Mouse (Mus musculus) liver, adult 2 months (tissue): ENCODE results near the gene Rorb. TPM values are rescaled to one million over a fixed set of nuclear protein-coding genes. Genes with fewer than 3 reads are reported as not detected.

Source experiments
- DNase-seq: peaks from one replicate; pipeline ENCODE4 v3.0.0-alpha.2; 2011; ENCODE audit warnings: low read depth, low spot score; ENCODE audit errors: extremely low read depth
- H3K27ac ChIP-seq: fragments of 200-500 bp; replicated peaks from 2 replicates; pipeline ENCODE4 v1.5.1; 2012; ENCODE audit warnings: low read depth, mild to moderate bottlenecking, control low read depth, inconsistent platforms, low read length; ENCODE audit not compliant: insufficient read depth
- H3K27me3 ChIP-seq: fragments of 200-500 bp; 2 replicates; pipeline ENCODE4 v1.6.1; 2012; ENCODE audit warnings: mild to moderate bottlenecking, moderate library complexity, low read length, inconsistent platforms; ENCODE audit not compliant: control insufficient read depth, insufficient read depth
- H3K36me3 ChIP-seq: fragments of 200-500 bp; 2 replicates; pipeline ENCODE4 v1.6.1; 2012; ENCODE audit warnings: low read length, inconsistent platforms; ENCODE audit not compliant: control insufficient read depth, insufficient read depth
- H3K4me1 ChIP-seq: fragments of 200-500 bp; 2 replicates; pipeline ENCODE4 v1.6.1; 2011; ENCODE audit warnings: low read length; ENCODE audit not compliant: control insufficient read depth, insufficient read depth
- H3K4me3 ChIP-seq: fragments of 200-500 bp; 2 replicates; pipeline ENCODE4 v1.5.1; 2011; ENCODE audit warnings: low read depth, mild to moderate bottlenecking, control low read depth, low read length, moderate library complexity; ENCODE audit not compliant: insufficient read depth
- H3K79me2 ChIP-seq: fragments of 200-500 bp; 2 replicates; pipeline ENCODE4 v1.6.1; 2012; ENCODE audit warnings: inconsistent platforms, mild to moderate bottlenecking, low read length, moderate library complexity; ENCODE audit not compliant: control insufficient read depth, insufficient read depth
- H3K9ac ChIP-seq: fragments of 200-500 bp; 2 replicates; pipeline ENCODE4 v1.6.1; 2012; ENCODE audit warnings: low read depth, mild to moderate bottlenecking, control low read depth, inconsistent platforms, low read length
- CTCF ChIP-seq: fragments of 200-500 bp; IDR thresholded peaks from 2 replicates; pipeline ENCODE4 v1.5.1; 2011; ENCODE audit warnings: low read depth, low read length, control low read depth
- POLR2A ChIP-seq: fragments of 200-500 bp; IDR thresholded peaks from 2 replicates; pipeline ENCODE4 v1.6.1; 2011; ENCODE audit warnings: low read length, control low read depth; ENCODE audit not compliant: insufficient read depth; ENCODE audit errors: extremely low read depth
- WGBS: fragments of 180-500 bp; shearing (Covaris S2); methylation state at CpG from one replicate; pipeline ENCODE4 v1.1.7; 2018; 5-methylcytosine and 5-hydroxymethylcytosine counted together
- polyA plus RNA-seq: library from polyadenylated mRNA; depleted of rRNA; stranded (reverse); fragments of >200 nt; gene quantifications from 2 replicates; pipeline ENCODE4 v1.2.3, GENCODE M21; 2012
- total RNA-seq: library from RNA; depleted of rRNA; stranded (reverse); fragments of >200 nt; gene quantifications from 2 replicates; pipeline ENCODE4 v1.2.3, GENCODE M21; 2014

Gene Rorb
- total and polyA plus RNA-seq, 2 experiments: not detected

- Histone ChIP-seq H3K4me3 (no peak overlapping the region), H3K4me1 (no peaks in the 10 kb centered on the region), H3K79me2 (no peaks in the 10 kb centered on the region), H3K9ac (no peak overlapping the region), H3K27ac (no peak overlapping the region), H3K27me3 (no peaks in the 10 kb centered on the region), H3K36me3 (no peaks in the 10 kb centered on the region)
- WGBS: 85% methylated on average over 1 of the region's 1 CpGs
- DNase-seq: no peak
- TF ChIP-seq CTCF: no peak
- no peak for TF ChIP-seq POLR2A
Measured at GRCm38 (mm10) chr19:18889632-18890031, 221.4 kb downstream of the Rorb start.

- no peaks in the 10 kb centered on the region for H3K4me1 ChIP-seq
- no peak for TF ChIP-seq CTCF
- TF ChIP-seq POLR2A: no peak
- no peak overlapping the region for H3K4me3 ChIP-seq
- H3K36me3 ChIP-seq: no peaks in the 10 kb centered on the region
- no peaks in the 10 kb centered on the region for H3K79me2 ChIP-seq
- no peak overlapping the region for H3K9ac ChIP-seq
- H3K27me3 ChIP-seq: no peaks in the 10 kb centered on the region
- no peak overlapping the region for H3K27ac ChIP-seq
- WGBS: 39% methylated on average over 11 of the region's 11 CpGs
- no peak for DNase-seq
Measured at GRCm38 (mm10) chr19:18889117-18889627, 221.8 kb downstream of the Rorb start.

GRCm38 (mm10) chr19:18888491-18889116 is 222.4 kb downstream of the Rorb start:
- no peaks in the 10 kb centered on the region for H3K36me3 ChIP-seq
- no peak overlapping the region for H3K4me3 ChIP-seq
- H3K4me1 ChIP-seq: no peaks in the 10 kb centered on the region
- H3K27ac ChIP-seq: no peak overlapping the region
- no peaks in the 10 kb centered on the region for H3K27me3 ChIP-seq
- H3K79me2 ChIP-seq: no peaks in the 10 kb centered on the region
- WGBS: 56% methylated on average over 13 of the region's 13 CpGs
- DNase-seq: no peak
- no peak for TF ChIP-seq CTCF
- TF ChIP-seq POLR2A: no peak
- H3K9ac ChIP-seq: no peak overlapping the region

- no peaks in the 10 kb centered on the region for H3K27me3 ChIP-seq
- no peaks in the 10 kb centered on the region for H3K79me2 ChIP-seq
- no peaks in the 10 kb centered on the region for H3K36me3 ChIP-seq
- DNase-seq: no peak
- H3K27ac ChIP-seq: no peak overlapping the region
- H3K4me1 ChIP-seq: no peaks in the 10 kb centered on the region
- TF ChIP-seq POLR2A: no peak
- no peak for TF ChIP-seq CTCF
- WGBS: 64% methylated on average over 11 of the region's 11 CpGs
- H3K9ac ChIP-seq: no peak overlapping the region
- H3K4me3 ChIP-seq: no peak overlapping the region
Measured at GRCm38 (mm10) chr19:18887646-18888407, 223.2 kb downstream of the Rorb start.

GRCm38 (mm10) chr19:18881162-18881561 is 229.8 kb downstream of the Rorb start:
- no peaks in the 10 kb centered on the region for H3K4me1 ChIP-seq
- H3K27ac ChIP-seq: no peak overlapping the region
- no peak overlapping the region for H3K4me3 ChIP-seq
- no peaks in the 10 kb centered on the region for H3K79me2 ChIP-seq
- H3K9ac ChIP-seq: no peak overlapping the region
- WGBS: 87% methylated on average over 5 of the region's 5 CpGs
- no peaks in the 10 kb centered on the region for H3K27me3 ChIP-seq
- no peak for TF ChIP-seq POLR2A
- no peak for TF ChIP-seq CTCF
- no peak for DNase-seq
- no peaks in the 10 kb centered on the region for H3K36me3 ChIP-seq
